Mouse (Mus musculus) adrenal gland, adult 2 months (tissue): Measurements from ENCODE around the gene Gjc2. TPM values are rescaled to one million over a fixed set of nuclear protein-coding genes. Genes with fewer than 3 reads are reported as not detected.

Experiments
- DNase-seq: peaks from one replicate; pipeline ENCODE4 v3.0.0; 2021
- polyA plus RNA-seq: library from polyadenylated mRNA; depleted of rRNA; stranded (reverse); fragments of >200 nt; gene quantifications from 2 replicates; pipeline ENCODE4 v1.2.3, GENCODE M21; 2012
- total RNA-seq, 2 experiments: library from RNA; stranded (reverse); gene quantifications; 2 replicates each; pipeline ENCODE4 v1.2.3; 2021

Gjc2 gene
- total and polyA plus RNA-seq, 3 experiments, result 0.29 to 3.0 (median 1.5) TPM

GRCm38 (mm10) chr11:59208153-59208831 is 25.3 kb upstream of the Gjc2 start, which contains the start of gene 2310033P09Rik:
TSS of gene 2310033P09Rik (plus strand) at chr11:59208321.
- DNase-seq, result peak; percentile 95

GRCm38 (mm10) chr11:59202081-59202995 is 19.3 kb upstream of the Gjc2 start, which contains the start of gene Mrpl55:
TSS of gene Mrpl55 (plus strand) at chr11:59202486.
- peak; percentile 95 for DNase-seq

GRCm38 (mm10) chr11:59201216-59202002 is 18.4 kb upstream of the Gjc2 start:
- no peak for DNase-seq

DNA sequence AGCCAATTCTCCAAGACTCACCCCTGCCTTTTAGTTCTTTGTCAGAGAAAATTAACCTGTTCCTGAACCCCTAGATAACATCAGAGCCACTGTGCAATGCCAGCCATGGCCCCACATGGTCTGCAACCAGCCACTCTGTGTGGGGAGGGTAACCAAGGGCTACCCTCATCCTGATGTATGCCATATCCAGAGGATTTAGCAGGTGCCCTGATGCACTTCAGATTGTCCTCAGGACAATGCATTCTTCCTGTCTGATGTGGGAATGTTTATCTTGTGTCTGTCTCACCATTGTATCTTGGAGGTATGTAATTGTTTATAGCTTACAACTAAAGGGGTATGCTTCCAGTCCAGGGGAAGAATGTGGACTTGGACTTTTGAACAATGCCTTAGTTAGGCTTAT is 13.2 kb upstream of the Gjc2 start:
- DNase-seq, result no peak

GRCm38 (mm10) chr11:59192059-59192386 is 9.0 kb upstream of the Gjc2 start, which contains the start of gene Guk1:
TSS of gene Guk1 (minus strand) at chr11:59192212.
- DNase-seq, result no peak

DNA sequence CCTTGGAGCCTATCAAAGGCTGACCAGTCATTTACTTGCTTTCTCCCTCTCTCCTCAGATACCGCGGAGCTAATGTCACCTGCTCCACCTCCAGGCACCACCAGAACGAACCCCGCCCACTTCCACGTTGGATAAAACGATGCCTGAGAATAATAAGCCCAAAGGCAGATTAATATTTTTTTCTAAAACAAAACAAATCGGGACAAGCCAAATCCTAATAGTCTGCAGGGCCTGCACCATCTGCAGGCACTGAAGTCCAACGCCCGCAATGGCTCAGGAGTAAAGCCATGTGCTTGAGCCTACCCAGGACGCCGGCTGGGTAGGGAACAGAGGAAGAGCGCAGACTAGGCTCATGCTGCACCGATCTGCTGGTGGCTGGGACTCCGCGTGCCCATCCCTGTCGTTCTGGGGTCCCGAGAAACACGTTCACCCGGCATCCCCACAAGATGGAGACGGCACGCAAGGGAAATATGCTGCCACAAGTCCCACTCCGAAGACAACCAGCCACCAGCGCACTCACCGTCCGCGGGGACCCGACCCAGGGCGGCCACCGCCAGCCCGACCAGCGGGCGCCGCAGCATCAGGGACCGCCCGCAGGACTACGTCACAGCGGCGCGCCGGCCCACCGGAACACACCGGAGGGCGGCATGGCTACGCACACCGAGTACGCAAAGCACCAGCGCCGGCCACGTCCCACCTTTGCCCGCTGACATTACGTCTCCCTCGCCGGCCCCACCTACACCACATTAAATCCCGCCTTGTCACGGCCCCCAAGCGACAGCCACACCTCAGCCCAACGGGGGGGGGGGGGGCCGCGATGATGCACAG is 8.4 kb upstream of the Gjc2 start:
- DNase-seq, result peak; percentile 95

GRCm38 (mm10) chr11:59187706-59188105 is 4.7 kb upstream of the Gjc2 start:
- DNase-seq, result no peak

DNA sequence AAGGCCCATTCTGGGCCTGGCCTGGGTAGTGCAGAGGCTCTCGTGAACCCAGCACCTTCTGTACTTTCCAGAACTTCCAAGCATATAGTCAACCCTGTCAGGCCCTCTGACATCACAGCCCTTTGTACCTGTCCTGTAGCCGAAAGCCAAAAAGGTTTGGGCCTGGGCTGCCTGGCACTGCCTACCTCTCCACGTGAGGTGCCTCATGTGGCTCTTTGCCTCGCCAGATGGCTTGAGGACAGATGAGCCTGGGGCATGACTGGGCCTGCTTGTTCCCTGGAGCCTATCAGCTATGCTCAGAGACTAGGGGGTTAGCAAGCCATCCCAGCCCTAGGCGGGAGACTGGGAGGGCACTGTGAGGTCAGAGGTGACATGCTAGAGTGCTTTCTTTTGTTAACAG is 2.5 kb upstream of the Gjc2 start:
- no peak for DNase-seq

DNA sequence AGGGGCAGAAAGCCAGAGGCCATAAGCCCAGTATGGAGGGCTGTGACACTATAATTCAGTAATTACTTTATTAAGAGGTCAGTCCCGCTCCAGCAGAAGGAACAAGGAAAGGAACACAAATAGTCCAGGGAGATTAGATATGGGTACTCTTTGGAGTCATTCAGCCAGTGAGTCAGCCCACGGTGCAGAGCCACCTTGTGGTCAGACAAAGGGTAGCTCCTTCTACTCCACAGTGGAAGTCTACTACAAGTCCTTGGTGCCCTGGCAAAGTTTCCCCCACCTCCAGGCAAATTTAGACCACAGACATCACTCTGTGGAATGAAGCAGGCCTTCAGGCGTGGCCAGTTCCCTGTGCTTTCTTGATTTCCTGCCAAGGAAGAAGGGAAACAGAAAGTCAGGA is 808 bp upstream of the Gjc2 start:
- peak; percentile 68 for DNase-seq

DNA sequence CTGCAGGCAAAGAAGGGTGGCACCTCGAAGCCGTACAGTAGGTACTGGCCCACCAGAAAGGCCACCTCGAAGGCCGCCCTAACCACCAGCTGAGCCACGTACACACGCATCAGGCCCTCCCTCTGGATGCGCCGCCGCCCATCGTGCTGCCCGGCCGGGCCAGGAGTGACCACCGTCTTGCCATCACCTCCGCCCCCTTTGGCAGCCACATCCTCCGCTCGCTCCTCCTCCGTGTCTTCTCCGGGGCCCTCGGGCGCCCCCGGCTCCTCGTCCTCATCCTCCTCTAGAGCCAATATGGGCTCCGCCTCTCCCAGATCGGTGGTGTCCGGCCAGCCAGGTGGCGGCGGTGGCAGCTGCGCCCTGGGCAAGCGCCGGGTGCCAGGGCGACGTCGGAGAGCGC is 6.1 kb downstream of the Gjc2 start:
- no peak for DNase-seq

DNA sequence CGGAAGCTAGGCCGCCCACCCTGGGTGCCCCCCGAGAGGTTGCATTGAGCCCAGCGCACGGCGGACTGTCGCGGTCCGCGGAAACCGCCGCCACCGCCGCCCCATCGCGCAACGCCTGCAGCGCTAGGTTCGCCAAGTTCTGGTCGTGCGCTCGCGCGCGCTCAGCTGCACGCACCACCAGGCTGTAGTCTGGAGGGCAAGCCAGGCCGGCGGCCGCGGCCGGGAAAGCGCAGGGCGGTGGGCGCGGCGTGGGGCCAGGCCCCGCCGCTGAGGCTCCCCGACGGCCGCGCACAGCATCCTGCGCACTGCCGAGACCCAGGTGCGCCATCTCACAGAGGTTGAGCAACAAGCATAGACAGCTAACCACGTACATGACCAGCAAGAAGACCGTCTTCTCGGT is 6.5 kb downstream of the Gjc2 start:
- no peak for DNase-seq

- DNase-seq, result no peak
Measured at GRCm38 (mm10) chr11:59174189-59174838, 8.7 kb downstream of the Gjc2 start.

GRCm38 (mm10) chr11:59170549-59170948 is 12.5 kb downstream of the Gjc2 start:
- no peak for DNase-seq

DNA sequence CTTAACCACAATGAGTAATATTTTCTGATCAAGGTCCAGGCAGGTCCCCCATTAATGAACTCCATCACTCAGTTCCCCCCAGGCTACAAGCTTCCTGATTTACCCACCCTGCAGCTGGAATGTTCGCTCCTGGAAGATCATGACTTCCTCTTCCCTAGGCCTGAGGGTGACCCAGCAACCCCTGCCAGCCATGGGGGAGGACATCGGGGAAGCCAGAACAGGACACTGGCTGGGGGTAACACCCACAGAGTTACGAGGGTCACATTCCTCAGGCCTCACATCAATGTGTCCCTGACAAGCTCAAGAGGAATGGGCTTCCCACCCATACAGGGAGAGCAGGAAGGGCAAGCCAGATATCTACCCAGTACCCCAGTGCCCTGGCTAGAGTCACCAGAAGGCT is 13.2 kb downstream of the Gjc2 start:
- peak; percentile 1 for DNase-seq

GRCm38 (mm10) chr11:59165616-59166241 is 17.3 kb downstream of the Gjc2 start:
- DNase-seq, result no peak

GRCm38 (mm10) chr11:59164384-59164783 is 18.6 kb downstream of the Gjc2 start:
- no peak for DNase-seq

DNA sequence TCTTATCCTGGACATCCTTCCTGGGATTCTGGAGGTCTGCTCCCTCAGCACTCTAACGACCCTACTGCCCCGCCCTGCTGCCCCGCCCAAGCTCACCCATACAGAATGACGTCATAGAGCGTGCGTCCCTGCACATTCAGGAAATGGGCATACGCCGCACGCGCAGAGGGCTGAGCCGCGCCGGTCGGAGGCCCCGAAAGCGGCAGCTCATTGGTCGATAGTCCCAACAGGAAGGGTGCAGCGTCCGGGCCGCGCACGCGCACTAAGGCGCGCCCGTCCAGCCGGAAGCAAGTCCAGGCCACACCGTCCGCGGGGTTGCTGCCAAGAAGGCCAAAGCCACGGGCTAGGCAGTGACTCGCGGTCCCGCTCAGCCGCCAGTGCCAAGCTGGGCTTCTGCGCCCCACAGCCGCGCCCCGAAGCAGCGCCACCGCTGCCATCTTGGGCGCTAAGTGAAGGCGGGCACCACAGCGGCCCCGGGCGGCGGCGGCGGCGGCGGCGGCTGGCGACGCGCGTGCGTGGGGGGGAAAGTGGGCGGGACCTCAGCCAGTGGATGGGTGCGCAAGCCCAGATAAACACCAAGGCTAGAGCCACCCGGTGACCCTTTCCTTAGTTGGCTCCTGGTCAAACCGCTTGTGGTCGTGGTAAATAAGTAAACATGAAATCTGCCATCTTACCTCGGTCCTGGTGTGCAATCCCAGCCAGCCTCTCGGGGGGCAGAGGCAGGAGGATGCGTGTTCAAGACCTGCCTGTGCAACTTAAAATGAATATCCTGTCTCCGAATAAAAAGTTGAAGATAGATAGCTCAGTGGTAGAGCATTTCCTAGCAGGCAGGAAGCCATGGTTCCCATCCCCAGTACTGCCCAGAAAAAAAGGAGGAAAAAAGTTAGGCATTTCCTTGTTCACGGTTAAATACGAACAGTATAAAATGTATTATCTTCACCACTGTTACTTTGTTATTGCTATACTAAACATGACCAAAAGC is 19.5 kb downstream of the Gjc2 start, which contains the start of gene Iba57:
Gene Iba57 (minus strand): TSS at position 485 of the 982 bp plus-strand sequence.
- DNase-seq, result peak; percentile 99

- DNase-seq, result no peak
Measured at GRCm38 (mm10) chr11:59162443-59163254, 20.4 kb downstream of the Gjc2 start.
